Mouse (Mus musculus) bone marrow macrophage, adult 2 months (primary cell): ENCODE data around the gene Cenpt.

Source experiments
- CTCF ChIP-seq: IDR thresholded peaks from 2 replicates; pipeline ENCODE4 v1.5.1; 2012; ENCODE audit warnings: low read depth, mild to moderate bottlenecking, low read length, moderate library complexity
- POLR2A ChIP-seq: IDR thresholded peaks from 2 replicates; pipeline ENCODE4 v1.6.1; 2012; ENCODE audit warnings: mild to moderate bottlenecking, low read depth, low read length, borderline replicate concordance

GRCm38 (mm10) chr8:105890870-105891269 is 37.8 kb upstream of the Cenpt start:
- TF ChIP-seq CTCF (no peak), POLR2A (no peak)
